Mouse (Mus musculus) right cerebral cortex, adult 18-20 months (tissue): ENCODE measurements at regions not wholly inside any gene's neighbourhood (a gene's known extent, or its start where the extent isn't known, plus 50 kb on each side); places are given as distances from the start of the nearest gene placed in this dataset.

ENCODE experiments used
- DNase-seq: peaks from one replicate; pipeline ENCODE4 v3.0.0; 2022; ENCODE audit warnings: mixed read lengths

- DNase-seq: no peak
These were observed 56.5 kb upstream of the Phox2b start for GRCm38 (mm10) chr5:67155582-67155981.

- DNase-seq: no peak
These were observed 57.8 kb upstream of the Phox2b start for GRCm38 (mm10) chr5:67156911-67157310.

DNA sequence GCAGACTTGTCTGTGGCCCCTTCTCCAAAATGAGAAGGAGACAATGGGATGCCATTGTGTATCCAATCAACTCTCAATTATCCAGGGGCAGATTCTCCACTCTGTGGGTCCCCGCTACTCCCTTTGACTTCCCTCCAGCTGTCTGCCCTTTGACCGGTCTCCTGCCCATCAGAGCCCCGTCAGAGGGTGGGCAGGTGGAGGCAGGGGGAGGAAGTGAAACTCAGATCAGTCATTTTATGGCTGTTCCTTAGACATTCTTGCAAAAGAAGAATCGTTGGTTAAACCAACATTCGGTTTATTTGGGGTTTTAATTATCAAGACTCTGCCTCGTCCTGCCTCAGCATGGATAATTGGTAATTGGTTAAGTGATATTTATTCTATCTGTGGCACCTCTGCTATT, 77.7 kb upstream of the Phox2b start:
- DNase-seq: no peak

DNA sequence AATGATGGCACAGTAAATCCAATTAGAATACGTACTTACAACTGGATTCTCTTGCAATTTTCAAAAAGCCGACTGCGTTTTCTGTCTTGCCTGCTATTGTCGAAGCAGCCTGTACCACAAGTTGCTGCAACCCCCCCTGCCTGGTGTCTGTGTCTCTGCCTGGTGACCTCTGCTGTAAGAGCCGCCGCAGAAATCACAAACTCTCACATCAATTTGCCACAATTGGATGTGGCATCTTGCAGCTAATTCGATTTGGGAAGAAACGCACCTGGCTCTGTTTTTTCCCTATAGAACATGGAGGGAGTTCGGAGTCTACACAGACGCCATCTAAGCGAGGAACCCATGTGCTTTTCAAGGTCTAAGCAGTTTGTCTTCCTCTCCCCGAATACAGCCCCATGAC, 80.1 kb upstream of the Phox2b start:
- no peak for DNase-seq

GRCm38 (mm10) chr5:67189376-67189901, 70.9 kb upstream of the Tmem33 start:
- DNase-seq: peak; percentile 15

GRCm38 (mm10) chr5:67194065-67194464, 66.3 kb upstream of the Tmem33 start:
- DNase-seq: no peak

GRCm38 (mm10) chr5:67205083-67205738, 55.2 kb upstream of the Tmem33 start:
- DNase-seq: no peak
